Mouse (Mus musculus) olfactory bulb, adult 2 months (tissue): ENCODE data around the gene Cadm1.

Source experiments
- CTCF ChIP-seq: fragments of 200-500 bp; IDR thresholded peaks from 2 replicates; pipeline ENCODE4 v1.5.1; 2012; ENCODE audit warnings: low read depth, mild to moderate bottlenecking, low read length, moderate library complexity; ENCODE audit not compliant: insufficient read depth
- POLR2A ChIP-seq: fragments of 200-500 bp; IDR thresholded peaks from 2 replicates; pipeline ENCODE4 v1.6.1; 2012; ENCODE audit warnings: mild to moderate bottlenecking, low read depth, low read length, moderate library complexity; ENCODE audit not compliant: insufficient read depth

GRCm38 (mm10) chr9:47848745-47849144, 318.8 kb downstream of the Cadm1 start:
- TF ChIP-seq CTCF (no peak), POLR2A (no peak)
